Mouse (Mus musculus) c-Kit-positive CD71-positive TER-119-positive erythroid progenitor cells, embryonic 14.5 days (primary cell): ENCODE data around the gene Atp6v1e2.

Experiments used
- DNase-seq: peaks from one replicate; pipeline ENCODE4 v3.0.0-alpha.2; 2013; ENCODE audit warnings: low spot score

Atp6v1e2 gene

GRCm38 (mm10) chr17:86947840-86948796 lies at the start of gene Atp6v1e2:
Atp6v1e2 (minus strand) TSS chr17:86947897.
- DNase-seq, result no peak

- no peak for DNase-seq
These were observed 49.6 kb upstream of the Atp6v1e2 start for GRCm38 (mm10) chr17:86997323-86997722.

DNA sequence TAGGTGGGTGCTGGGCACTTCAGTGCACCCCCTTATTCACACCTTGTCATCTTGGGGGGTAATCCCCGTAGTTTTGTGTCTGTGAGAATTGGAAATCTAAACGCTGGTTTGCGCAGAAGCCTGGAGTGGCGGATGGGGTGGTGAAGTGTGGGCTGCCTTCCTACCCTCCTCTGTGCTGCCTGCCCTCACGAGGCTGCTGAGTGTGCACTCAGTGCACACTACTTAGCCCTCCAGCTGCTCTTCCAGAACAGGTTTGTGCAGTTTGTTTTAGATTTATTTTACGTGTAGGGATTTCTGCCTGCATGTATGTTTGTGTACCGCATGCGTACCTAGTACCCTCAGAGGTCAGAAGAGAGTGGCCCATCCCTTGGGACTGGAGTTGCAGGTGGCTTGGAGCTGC lies 43.6 kb upstream of the Atp6v1e2 start:
- no peak for DNase-seq

DNA sequence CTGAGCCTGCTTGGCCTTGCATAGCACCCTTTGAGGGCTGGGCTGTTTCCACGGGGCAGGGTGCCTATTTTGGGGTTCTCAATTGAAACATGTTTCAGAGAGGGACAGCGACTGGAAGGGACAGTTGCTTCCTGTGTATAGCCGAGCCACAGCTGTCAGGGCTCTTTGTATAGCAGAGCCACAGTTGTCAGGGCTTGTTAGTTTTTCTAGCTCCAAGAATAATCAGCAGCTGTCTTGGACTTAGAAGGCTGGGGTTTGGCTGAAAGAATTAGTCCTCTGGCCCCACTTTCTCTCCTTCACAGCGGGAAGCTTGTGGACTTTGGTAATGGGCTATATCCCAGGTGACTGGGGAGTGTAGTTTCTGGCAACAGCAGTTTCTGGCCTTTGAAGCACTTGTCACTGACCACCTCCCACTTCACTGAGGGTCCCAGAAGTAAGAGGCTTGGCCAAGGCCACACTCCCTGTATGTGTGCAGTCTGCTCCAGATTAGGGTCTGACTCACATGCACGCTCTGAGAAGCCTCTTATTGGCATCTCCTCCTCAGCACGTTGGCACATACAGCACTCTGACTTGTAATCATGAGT lies 41.0 kb upstream of the Atp6v1e2 start:
- DNase-seq, result no peak

DNA sequence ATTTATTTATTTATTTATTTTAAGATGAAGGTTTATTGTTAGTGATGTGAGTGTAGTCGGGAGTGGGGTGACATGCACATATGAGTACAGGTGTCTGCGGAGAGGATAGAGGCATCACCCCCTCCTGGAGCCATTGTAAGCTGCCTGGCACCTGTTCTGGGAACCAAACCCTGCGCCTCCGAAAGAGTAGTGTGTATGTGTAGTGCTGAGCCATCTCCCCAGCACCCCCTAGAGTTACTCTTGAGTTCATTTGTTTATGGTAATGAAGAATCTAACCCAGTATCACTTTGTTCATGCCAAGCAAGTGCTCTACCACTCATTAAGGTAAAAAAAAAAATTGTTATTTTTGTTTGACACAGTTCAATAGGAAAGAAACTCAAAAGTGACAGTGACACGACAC lies 40.5 kb upstream of the Atp6v1e2 start:
- no peak for DNase-seq

DNA sequence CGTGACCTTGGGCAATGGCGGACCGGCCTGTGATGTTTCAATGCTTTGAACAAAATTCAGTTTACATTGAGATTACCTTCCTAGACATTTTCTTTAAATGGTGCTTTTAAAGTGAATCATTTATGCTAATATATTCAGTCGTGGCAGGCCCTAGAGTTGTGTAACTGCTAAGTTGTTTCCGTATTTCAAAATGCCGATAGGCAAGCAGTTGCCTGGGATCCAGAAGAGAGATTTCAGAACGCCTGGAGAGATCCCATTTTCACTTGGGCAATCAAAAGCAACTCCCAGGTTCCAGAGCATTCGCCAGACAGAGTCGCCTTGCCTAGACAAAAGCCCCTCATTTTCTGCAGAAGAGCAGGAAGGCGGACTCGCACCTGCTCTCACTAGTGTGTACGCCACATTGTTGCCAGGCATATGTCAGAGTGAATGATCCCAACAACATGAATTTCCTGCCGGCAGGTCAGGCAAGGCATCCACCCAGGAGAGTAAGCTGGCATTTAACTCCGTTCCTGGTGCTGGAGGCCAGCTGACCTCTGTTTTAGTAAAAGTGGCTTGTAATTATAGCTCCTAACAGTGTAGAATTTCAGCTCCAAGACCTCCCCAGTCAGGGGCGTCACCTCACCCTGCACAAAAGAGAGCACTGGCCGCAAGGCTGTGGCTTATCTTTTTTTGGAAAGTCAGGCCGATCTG lies 38.9 kb upstream of the Atp6v1e2 start:
- no peak for DNase-seq

GRCm38 (mm10) chr17:86982497-86982896 lies 34.8 kb upstream of the Atp6v1e2 start:
- no peak for DNase-seq

DNA sequence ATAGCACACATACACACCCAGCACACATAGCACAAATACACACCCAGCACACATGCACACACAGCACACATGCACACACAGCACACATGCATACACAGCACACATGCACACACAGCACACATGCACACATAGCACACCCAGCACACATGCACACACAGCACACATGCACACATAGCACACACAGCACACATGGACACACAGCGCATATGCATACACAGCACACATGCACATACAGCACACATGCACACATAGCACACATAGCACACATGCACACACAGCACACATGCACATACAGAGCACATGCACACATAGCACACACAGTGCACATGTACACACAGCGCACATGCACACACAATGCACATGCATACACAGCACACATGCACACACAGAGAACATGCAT lies 34.0 kb upstream of the Atp6v1e2 start:
- no peak for DNase-seq

DNA sequence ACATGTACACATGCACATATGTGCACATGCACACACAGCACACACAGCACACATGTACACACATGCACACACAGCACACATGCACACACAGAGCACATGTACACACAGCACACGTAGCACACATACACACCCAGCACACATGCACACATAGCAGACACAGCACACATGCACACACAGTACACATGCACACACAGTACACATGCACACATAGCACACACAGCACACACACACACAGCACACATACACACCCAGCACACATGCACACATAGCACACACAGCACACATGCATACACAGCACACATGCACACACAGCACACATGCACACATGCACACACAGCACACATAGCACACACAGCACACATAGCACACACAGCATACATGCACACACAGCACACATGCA lies 33.5 kb upstream of the Atp6v1e2 start:
- DNase-seq, result no peak

GRCm38 (mm10) chr17:86978496-86978895 lies 30.8 kb upstream of the Atp6v1e2 start:
- no peak for DNase-seq

GRCm38 (mm10) chr17:86976387-86976786 lies 28.7 kb upstream of the Atp6v1e2 start:
- DNase-seq, result no peak

- no peak for DNase-seq
These were observed 25.4 kb upstream of the Atp6v1e2 start for GRCm38 (mm10) chr17:86973097-86973496.

DNA sequence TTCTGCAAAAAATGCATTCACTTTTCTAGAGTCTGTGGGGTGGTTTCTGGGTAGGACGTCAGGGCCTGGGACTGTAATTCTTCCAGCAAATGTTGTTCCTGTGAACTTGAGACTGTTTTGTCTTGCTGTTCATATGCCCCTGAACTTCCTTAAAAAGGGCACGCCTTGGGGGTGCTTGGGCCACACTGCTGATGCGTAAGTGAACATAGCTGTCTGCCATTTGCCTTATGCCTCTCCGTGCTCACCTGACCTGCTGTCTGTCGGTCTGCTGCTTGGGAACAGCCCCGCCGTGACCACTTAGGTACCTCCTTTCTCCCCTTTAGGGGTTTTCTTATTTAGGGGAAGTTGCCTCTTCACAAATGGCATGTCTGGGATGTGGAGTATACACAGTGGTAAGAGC lies 24.2 kb upstream of the Atp6v1e2 start:
- DNase-seq, result no peak

DNA sequence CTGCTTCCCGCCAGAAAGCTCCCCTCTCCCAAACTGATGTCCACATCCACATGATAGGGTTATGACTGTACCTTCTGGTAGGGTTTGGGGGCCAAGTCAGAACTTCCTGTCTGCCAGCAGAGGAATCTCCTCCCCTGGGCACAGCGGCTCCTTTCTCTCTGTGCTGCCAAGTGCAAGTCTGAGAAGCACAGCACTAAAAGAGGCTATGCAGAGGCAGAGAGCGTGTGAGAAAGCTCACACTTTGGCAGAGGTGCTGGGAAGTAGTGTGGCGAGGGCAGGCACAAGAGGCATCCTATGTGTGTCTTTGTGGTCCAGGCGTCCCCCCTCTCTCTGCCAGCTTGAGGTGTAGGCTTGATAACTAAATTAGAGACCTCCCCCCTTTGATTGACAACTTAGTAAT lies 23.3 kb upstream of the Atp6v1e2 start:
- no peak for DNase-seq

DNA sequence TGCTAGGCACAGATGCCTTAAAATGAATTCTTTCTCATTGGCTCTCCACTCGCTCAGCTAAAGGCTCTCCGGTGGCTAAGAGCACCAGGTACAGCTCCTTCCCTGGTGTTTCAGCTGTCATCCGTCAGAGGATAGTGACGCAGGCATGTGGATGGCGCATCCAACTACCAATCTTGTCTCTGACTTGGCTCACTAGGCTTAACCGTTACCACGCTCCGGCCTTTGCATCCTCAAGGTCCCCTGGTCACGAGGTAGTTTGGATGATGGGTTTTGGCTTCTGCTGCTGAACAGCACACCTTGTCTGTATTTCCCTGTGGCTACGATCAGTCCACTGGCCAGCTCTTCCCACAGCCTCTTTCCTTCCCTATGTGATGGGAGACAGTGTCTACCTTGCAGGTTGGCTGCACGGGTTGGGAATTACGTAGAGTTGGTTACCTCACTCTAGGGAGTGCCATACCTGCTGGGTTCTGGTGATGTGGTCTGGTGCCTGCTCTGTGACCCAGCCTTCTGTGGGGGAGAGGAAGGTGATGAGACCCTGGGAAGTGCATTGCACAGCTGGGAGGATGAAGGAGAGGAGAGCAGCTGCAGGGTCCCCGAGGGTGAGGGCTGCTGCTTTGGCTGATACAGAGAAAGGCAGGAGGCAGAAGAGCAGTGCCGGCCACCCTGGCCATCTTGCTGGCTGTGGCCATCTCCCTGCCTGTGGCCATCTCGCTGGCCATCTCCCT lies 22.5 kb upstream of the Atp6v1e2 start:
- no peak for DNase-seq

- no peak for DNase-seq
These were observed 21.9 kb upstream of the Atp6v1e2 start for GRCm38 (mm10) chr17:86969582-86969981.

DNA sequence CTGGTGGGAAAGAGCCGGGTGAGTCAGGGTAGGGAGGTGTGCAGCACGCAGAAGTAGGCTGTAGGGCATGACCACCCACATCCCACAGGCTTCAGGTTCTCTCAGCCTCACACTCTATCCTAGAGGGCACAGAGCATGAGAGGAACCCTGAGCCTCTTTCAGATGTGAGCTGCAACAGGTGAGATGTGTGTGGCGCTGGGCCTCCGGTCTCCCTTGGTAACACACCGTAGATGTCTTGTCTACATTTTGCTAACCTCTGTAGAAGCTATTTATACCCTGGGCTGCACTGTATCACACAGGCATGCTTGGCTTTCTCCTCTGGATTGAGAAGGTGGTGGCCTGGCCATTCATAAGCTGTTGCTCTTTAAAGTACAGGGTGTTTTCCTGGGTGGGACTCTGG lies 20.9 kb upstream of the Atp6v1e2 start:
- DNase-seq, result no peak

GRCm38 (mm10) chr17:86967536-86968525 lies 20.1 kb upstream of the Atp6v1e2 start:
- no peak for DNase-seq

DNA sequence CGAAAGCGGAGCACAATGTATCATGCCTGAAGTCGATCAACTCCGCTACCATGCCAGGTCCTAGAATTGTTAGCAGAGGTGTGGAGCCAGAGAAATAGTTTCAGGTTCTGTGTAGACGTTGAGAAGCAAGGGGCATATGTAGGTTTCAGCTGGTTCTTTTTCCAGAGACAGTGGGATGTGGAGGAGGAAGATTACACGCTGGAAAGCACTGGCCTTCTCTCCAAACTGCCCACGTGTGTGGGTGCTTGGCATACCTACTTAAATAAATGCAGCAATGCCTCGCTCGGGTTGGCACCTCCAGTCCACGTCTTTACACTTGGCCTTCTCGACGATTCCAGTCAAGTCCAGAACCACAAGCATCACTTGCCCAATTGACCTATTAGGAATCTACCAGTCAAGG lies 19.4 kb upstream of the Atp6v1e2 start:
- no peak for DNase-seq

DNA sequence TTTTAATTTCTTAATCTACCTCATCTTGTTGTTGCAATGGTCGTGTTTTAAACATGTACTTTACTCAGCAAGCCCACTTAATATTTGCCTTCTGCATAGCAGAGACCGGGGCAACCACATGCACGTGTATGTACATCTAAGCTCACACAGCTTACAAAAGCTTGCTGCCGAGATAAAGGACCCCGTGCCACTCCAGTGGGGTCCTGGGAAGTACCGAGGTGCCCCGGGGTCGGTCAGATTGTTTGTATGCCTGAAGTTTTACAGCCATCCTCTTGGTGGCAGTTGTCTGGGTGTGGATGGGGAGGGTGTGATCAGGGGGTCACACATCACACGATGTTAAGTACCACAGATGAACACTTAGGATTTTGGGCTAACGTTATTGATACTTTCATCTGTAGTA lies 18.3 kb upstream of the Atp6v1e2 start:
- DNase-seq, result no peak

- no peak for DNase-seq
These were observed 17.4 kb upstream of the Atp6v1e2 start for GRCm38 (mm10) chr17:86965121-86965520.
